Mouse (Mus musculus) thymus, adult 2 months (tissue): ENCODE data around the gene Aaed1.

Source experiments
- CTCF ChIP-seq: fragments of 200-500 bp; IDR thresholded peaks from 2 replicates; pipeline ENCODE4 v1.5.1; 2012; ENCODE audit warnings: mild to moderate bottlenecking, control low read depth, low read length, moderate library complexity, borderline replicate concordance; ENCODE audit not compliant: control insufficient read depth, poor library complexity, insufficient read depth; ENCODE audit errors: extremely low read depth
- POLR2A ChIP-seq: fragments of 200-500 bp; IDR thresholded peaks from 2 replicates; pipeline ENCODE4 v1.6.1; 2012; ENCODE audit warnings: mild to moderate bottlenecking, low read length, control low read depth, moderate library complexity; ENCODE audit not compliant: control insufficient read depth, poor library complexity, insufficient read depth; ENCODE audit errors: extremely low read depth

DNA sequence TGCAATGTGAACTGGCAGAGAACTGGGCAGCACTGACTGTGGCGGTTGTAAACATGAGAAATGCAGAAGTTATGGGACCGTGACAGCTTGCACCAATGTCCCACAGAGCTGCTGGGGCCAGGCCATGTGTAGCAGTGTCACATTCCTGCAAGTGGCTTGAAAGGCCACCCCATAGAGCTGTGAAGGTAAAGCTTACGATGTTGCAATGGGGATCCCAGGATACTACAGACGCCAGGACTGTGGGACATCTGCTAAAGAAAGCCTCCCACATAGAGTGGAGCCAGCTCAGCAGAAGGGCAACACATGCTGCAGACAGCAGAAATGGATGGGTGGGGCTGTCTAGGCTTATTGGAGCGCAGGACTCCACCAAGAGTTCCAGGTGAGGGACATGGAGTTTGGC is 5.0 kb downstream of the Aaed1 start:
- TF ChIP-seq CTCF: no peak
- no peak for TF ChIP-seq POLR2A
